Mouse (Mus musculus) right cerebral cortex, postnatal 36 days (tissue): ENCODE measurements around the gene Mlc1.
A peak's percentile ranks its signal among the peaks of the same experiment; 100 is the strongest.

ENCODE experiments used
- DNase-seq, 2 experiments: peaks; one replicate each; pipeline ENCODE4 v3.0.0; 2022; ENCODE audit warnings: low spot score in 2 of 2, mixed read lengths in 1 of 2

The Mlc1 gene

DNA sequence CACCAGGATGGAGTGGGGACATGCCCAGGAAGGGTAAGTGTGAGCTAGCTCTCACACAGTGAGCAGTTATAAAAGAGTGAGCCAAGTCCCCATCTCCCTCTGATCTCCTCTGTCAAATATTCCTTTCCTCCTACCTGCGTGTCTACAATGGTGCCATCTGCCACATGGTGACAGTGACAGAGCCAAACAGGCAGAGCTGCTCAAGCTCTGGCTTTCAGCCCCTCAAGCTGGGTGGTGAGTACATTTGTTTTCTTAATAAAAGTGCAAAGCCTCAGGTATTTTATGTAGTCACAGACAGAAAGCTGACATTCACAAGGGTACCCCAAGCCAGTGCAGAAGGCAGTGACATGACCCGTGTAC lies 41.5 kb downstream of the Mlc1 start:
- DNase-seq = no peak

DNA sequence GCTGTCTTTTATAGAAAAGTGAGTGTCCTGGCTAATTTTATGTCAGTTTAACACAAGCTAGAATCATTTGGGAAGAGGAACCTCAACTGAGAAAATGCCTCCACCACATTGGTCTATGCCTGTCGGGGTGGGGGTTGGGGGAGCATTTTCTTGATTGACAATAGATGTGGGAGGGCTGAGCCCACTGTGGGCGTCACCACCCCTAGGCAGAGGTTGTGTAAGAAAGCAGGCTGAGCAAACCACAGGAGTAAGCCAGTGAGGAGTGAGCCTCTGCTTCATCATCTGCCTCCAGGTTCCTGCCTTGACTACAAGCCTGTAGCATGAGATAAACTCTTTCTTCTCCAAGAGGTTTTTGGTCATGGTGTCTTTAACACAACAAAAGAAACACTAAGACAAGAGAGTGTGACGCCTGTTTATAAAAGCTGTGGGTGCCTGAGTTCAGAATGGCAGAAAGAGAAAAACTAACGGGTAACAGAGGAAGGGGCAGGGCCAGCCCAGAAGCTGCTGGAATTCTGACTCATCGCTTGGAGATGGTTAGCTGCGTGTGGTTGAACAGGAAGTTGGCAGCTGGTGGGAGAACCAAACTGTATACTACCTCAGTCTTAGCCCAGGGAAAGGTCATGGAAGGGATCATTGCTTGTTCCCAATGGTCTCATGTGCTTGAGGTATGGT lies 42.1 kb downstream of the Mlc1 start:
- DNase-seq = no peak

DNA sequence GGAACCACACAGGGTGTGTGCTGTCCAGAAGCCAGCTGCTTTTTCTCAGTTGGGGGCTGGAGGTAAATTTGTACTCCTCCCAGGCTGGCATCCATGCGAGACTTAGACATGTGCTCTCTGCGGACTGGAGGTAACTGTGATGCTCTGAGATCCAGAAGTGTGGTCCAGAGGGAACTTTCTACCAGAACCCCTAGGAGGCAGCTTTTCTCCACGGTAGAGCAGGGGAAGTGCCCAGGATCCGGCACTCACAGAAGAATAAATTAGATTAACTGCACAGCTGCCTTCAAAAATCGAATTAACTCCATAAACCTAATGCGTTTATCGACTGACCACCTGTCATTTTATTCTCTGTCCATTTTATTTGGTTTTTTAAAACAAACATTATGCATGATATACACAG lies 44.7 kb downstream of the Mlc1 start:
- no peak for DNase-seq

DNA sequence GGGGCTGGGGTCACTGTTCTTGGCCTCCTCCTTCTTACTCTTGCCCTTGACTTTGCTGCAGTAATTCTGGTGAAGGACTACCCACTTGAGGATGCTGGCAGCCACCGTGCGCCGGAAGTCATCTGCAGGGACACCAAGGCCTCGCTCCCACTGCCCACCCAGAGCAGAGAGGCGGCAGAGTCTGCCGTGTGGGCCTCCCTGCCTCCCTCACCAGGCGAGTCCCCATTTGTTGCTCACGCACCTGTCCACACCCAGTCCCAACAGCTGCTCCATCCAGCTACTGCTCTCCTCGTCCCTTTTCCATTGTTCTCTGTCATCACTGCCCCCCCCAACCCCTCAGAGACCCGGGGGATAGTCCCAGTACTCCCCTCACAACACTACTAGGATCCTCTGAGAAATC lies 46.1 kb downstream of the Mlc1 start:
- no peak for DNase-seq

DNA sequence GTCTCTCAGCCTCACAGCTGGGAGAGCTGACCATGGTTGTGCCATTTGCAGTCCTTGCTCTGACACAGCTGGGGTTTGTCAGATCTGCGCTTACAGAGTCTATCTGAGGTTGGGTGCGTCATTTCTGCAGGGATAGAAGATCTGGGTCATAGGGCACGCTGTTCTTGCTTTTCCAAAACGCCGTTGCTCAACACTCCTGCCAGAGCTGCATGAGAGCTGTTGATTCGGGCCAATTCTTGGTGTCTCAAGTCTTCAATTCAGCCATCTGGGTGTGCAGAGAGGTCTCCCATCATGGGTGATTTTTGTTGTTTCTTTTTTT lies 56.9 kb downstream of the Mlc1 start:
- no peak for DNase-seq

DNA sequence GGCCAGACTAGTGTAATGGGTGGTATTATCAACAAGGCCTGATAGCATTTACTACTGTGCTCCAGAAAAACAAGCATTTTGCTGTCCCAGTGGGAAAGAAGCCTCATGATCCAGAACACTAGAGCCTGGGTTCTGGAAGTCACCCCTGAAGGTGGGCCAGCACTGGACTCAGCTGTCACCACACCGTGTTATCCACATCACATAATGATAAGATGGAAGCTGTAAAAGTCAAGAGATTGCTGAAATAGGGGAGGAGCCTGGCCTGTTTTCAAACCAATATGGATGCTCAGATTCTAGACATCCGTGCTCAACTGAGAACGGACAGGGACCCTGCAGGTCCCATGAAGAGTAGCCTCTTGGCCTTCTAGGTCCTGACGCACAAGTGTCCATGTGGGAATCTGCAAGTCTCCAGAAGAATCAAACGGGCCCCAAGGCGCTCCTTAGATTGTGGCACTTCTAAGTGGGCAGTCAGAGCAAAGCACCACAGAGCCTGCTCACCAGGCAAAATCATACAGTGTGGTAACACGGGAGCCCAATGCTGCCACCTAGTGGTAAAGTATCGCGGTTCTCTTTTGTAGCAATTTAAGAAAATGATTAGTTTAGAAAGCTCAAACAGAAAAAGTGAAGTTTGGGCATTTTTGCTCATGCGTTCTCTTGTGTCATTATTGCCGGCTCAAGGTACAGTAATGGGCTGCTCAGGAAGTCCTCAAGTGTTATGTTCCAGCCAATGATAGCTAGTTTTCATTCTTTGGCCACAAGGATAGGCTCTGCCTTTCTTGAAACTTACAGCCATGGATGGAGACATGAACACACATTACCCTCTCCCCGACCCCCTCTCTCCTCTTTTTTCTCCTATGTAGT lies 57.4 kb downstream of the Mlc1 start:
- peak; percentile 48 to 52 for DNase-seq

DNA sequence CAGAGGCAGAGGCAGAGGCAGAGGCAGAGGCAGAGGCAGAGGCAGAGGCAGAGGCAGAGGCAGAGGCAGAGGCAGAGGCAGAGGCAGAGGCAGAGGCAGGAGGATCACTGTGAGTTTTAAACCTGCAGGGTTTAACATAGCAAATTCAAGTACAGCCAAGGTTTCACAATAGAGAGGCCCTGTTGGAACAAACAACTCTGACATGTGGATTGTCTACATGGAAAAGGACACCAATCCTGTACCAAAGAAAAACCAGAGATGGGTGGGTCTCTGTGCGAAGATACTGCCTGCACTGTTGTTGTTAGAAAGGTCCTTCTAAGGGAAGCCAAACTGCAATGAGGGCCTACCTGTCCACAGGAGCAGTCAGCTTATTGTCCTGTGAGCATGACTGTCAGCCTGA lies 58.7 kb downstream of the Mlc1 start:
- DNase-seq = no peak

DNA sequence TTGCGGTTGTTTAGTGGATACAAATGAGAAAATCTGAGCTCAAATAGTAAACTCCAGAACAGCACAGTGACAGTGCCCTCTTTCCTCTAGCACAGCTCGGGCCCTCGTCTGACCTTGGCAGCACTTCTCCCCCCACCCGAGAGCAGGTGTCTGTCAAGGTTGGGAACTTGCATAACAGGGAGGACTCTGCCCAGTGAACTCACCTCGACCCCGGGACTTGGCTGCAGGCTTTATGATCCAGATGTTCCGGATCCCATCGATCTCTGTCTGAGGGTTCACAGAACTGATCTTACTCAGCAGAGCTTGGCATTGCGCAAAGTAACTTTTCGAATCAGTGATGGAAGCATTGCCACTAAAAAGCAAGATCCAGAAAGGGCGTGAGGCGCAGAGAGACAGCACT lies 59.5 kb downstream of the Mlc1 start:
- DNase-seq = no peak

DNA sequence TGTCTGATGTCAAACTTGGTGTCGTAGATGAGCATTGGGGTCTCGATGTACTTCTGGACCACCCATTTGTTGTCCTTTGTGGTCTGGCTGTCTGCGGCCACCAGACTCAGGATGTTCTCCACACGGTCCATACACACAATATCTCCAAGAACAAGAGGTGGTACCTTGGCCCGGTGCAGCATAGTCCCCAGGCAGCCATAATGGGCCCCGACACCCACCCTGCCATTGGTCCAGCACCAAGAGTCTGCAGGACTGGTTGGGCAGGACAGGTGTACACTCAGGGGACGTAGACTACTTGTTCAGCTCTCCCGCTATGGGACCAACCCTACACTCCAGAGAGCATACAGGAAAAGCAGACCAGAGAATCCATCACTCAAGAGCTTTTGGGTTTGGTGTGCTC lies 61.7 kb downstream of the Mlc1 start:
- no peak for DNase-seq

DNA sequence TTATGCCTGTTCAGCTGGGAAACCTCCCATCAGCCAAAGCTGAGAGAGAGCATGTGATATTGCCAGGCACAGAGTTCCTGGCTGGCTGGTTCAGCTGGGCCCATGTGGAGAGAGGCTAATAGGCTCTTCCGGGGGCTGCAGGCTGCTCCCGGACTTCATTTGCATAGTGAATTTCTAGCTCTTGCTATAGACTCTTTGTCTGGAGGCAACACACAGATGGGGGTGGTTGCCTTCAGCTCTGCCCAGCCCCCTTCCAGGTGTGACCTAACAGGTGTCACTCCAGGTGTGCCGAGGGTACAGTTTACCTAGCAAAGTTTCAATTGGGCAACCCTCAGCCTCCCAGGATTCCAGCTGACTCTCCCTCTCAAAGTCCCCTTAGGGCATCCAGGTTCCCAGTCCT lies 62.4 kb downstream of the Mlc1 start:
- DNase-seq = no peak

DNA sequence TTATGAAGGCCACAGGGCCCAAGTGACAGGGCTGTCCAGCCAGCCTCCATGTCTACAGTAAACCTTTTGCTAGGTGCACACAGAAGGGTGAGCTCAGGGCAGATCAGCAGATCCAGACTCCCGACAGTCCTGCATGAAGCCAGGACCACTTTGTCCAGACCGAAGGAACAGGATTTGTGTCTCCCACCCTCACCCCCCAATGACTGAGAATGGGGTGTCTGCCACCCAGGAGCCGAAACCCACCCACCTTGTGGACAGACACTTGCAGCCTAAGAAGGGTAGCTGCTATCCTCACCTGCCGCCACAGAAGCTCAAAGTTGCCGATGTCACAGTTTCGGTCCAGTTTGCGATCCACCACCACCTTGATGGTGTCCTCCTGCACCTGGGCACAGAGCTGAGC lies 63.8 kb downstream of the Mlc1 start:
- no peak for DNase-seq

DNA sequence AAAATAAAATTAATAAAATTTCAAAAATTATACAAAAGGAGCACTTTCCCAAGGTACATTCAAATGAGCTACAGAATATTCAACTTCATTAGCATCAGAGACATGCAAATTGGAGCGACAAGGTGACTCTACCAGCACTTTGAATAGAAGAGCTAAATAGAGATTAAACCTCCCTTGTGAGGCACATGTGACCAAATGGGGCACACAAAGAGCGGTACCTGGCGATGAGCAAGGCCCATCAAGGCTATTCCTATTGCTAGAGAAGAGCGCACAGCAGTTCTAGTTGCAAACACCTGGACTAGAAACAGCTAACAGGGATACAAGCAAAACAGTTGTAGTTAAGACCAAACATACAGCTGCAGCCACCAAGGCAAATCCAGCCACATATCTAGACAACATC lies 72.5 kb downstream of the Mlc1 start:
- no peak for DNase-seq
